Mouse (Mus musculus) liver, embryonic 11.5 days (tissue): ENCODE data around the gene Tmem236. TPM values are rescaled to one million over a fixed set of nuclear protein-coding genes. Genes with fewer than 3 reads are reported as not detected.

ENCODE experiments used
- ATAC-seq: fragments of 200-750 bp; cut with Nextera tagmentation; replicated peaks from 2 replicates; pipeline ENCODE4 v1.8.0; 2017; ENCODE audit warnings: moderate number of reproducible peaks, mild to moderate bottlenecking, moderate TSS enrichment, moderate library complexity; ENCODE audit not compliant: low FRiP score
- DNase-seq: peaks from one replicate; pipeline ENCODE4 v3.0.0-alpha.2; 2017; ENCODE audit warnings: low spot score
- H3K27ac ChIP-seq: fragments of 300-500 bp; sonication (generic); 2 replicates; pipeline ENCODE4 v1.5.1; 2014; ENCODE audit warnings: mild to moderate bottlenecking, low read depth, low read length, control low read depth
- H3K27me3 ChIP-seq: fragments of 300-500 bp; sonication (generic); replicated peaks from 2 replicates; pipeline ENCODE4 v1.6.1; 2014; ENCODE audit warnings: low read length, mixed read lengths; ENCODE audit not compliant: control insufficient read depth, insufficient read depth
- H3K36me3 ChIP-seq: fragments of 300-500 bp; sonication (generic); 2 replicates; pipeline ENCODE4 v1.6.1; 2014; ENCODE audit warnings: mild to moderate bottlenecking, low read length, moderate library complexity, mixed read lengths; ENCODE audit not compliant: control insufficient read depth, insufficient read depth
- H3K4me1 ChIP-seq: fragments of 300-500 bp; sonication (generic); replicated peaks from 2 replicates; pipeline ENCODE4 v1.6.1; 2014; ENCODE audit warnings: low read length, mixed read lengths; ENCODE audit not compliant: control insufficient read depth, insufficient read depth
- H3K4me2 ChIP-seq: fragments of 300-500 bp; sonication (generic); 2 replicates; pipeline ENCODE4 v1.6.1; 2014; ENCODE audit warnings: mild to moderate bottlenecking, control low read depth, moderate library complexity
- H3K4me3 ChIP-seq: fragments of 300-500 bp; sonication (generic); 2 replicates; pipeline ENCODE4 v1.5.1; 2014; ENCODE audit warnings: low read depth, low read length, control low read depth
- H3K9ac ChIP-seq: fragments of 300-500 bp; sonication (generic); 2 replicates; pipeline ENCODE4 v1.6.1; 2014; ENCODE audit warnings: low read depth, low read length, control low read depth
- H3K9me3 ChIP-seq: fragments of 300-500 bp; sonication (generic); 2 replicates; pipeline ENCODE4 v1.6.1; 2016; ENCODE audit warnings: low read length, inconsistent platforms, mixed read lengths; ENCODE audit not compliant: control insufficient read depth
- WGBS: fragments of 180-500 bp; shearing (Covaris S2); extraction: QIAGEN DNeasy Blood & Tissue Kit; methylation state at CpG from one replicate; pipeline ENCODE4 v1.1.7; 2014; 5-methylcytosine and 5-hydroxymethylcytosine counted together
- polyA plus RNA-seq: library from polyadenylated mRNA; unstranded; fragments of >200 nt; fragmentation: Nextera tagmentation; extraction: Ambion mirVana; gene quantifications from 2 replicates; pipeline ENCODE4 v1.2.1, GENCODE M21; 2014

Tmem236 gene
- polyA plus RNA-seq, 1 experiment from 2014 or later: not detected

- 38% methylated on average over 3 of the region's 3 CpGs for WGBS
- Histone ChIP-seq H3K9me3 (no peaks in the 10 kb centered on the region), H3K4me3 (peak within 1 kb of the TSS; percentile 21), H3K9ac (no peak within 1 kb of the TSS), H3K4me1 (no peaks in the 10 kb centered on the region), H3K27me3 (no peaks in the 10 kb centered on the region), H3K4me2 (no peak within 1 kb of the TSS), H3K27ac (no peak within 1 kb of the TSS), H3K36me3 (no peaks in the 10 kb centered on the region)
- DNase-seq (no peak), ATAC-seq (no peak)
Measured at GRCm38 (mm10) chr2:14229149-14229548, 54.8 kb downstream of the Tmem236 start, which contains the start of gene Mrc1. TSS of gene Mrc1 (plus strand) at chr2:14229392.

- peak overlapping the region; percentile 21 for H3K4me3 ChIP-seq
- no peak overlapping the region for H3K9ac ChIP-seq
- ATAC-seq (no peak), DNase-seq (no peak)
- H3K36me3 ChIP-seq: no peaks in the 10 kb centered on the region
- H3K4me1 ChIP-seq: no peaks in the 10 kb centered on the region
- H3K27ac ChIP-seq: no peak overlapping the region
- 72% methylated on average over 14 of the region's 14 CpGs for WGBS
- no peak overlapping the region for H3K4me2 ChIP-seq
- H3K9me3 ChIP-seq: no peaks in the 10 kb centered on the region
- no peaks in the 10 kb centered on the region for H3K27me3 ChIP-seq
Measured at GRCm38 (mm10) chr2:14229979-14230378, 55.7 kb downstream of the Tmem236 start.

GRCm38 (mm10) chr2:14232897-14233296, 58.6 kb downstream of the Tmem236 start:
- Histone ChIP-seq H3K9me3 (no peaks in the 10 kb centered on the region), H3K9ac (no peak overlapping the region), H3K36me3 (no peaks in the 10 kb centered on the region), H3K27ac (no peak overlapping the region), H3K4me3 (no peak overlapping the region), H3K4me1 (no peaks in the 10 kb centered on the region; the same call in 1 of the 2 replicates), H3K27me3 (no peaks in the 10 kb centered on the region), H3K4me2 (no peak overlapping the region)
- DNase-seq: no peak
- ATAC-seq: peak; percentile 20; the same call in 1 of the 2 replicates
- WGBS: 73% methylated on average over 1 of the region's 1 CpGs

- Histone ChIP-seq H3K9me3 (no peaks in the 10 kb centered on the region), H3K4me2 (no peak overlapping the region), H3K36me3 (no peaks in the 10 kb centered on the region), H3K9ac (no peak overlapping the region), H3K4me3 (no peak overlapping the region), H3K4me1 (no peaks in the 10 kb centered on the region; the same call in 1 of the 2 replicates), H3K27ac (no peak overlapping the region), H3K27me3 (no peaks in the 10 kb centered on the region)
- no peak for ATAC-seq
- WGBS: 66% methylated on average over 2 of the region's 2 CpGs
- no peak for DNase-seq
Measured at GRCm38 (mm10) chr2:14233983-14234382, 59.7 kb downstream of the Tmem236 start.

- no peak overlapping the region for H3K4me2 ChIP-seq
- no peaks in the 10 kb centered on the region for H3K9me3 ChIP-seq
- H3K36me3 ChIP-seq: no peaks in the 10 kb centered on the region
- H3K27ac ChIP-seq: no peak overlapping the region
- H3K4me3 ChIP-seq: no peak overlapping the region
- no peaks in the 10 kb centered on the region for H3K27me3 ChIP-seq
- 44% methylated on average over 5 of the region's 5 CpGs for WGBS
- no peak for DNase-seq
- ATAC-seq: no peak
- no peak overlapping the region for H3K9ac ChIP-seq
- H3K4me1 ChIP-seq: no peaks in the 10 kb centered on the region; the same call in 1 of the 2 replicates
Measured at GRCm38 (mm10) chr2:14235319-14235718, 61.0 kb downstream of the Tmem236 start.

GRCm38 (mm10) chr2:14236920-14237319, 62.6 kb downstream of the Tmem236 start:
- H3K27me3 ChIP-seq: no peaks in the 10 kb centered on the region
- ATAC-seq: no peak
- no peak overlapping the region for H3K9ac ChIP-seq
- no peak overlapping the region for H3K4me3 ChIP-seq
- 83% methylated on average over 4 of the region's 4 CpGs for WGBS
- no peak for DNase-seq
- no peaks in the 10 kb centered on the region for H3K36me3 ChIP-seq
- no peaks in the 10 kb centered on the region; the same call in 1 of the 2 replicates for H3K4me1 ChIP-seq
- H3K27ac ChIP-seq: no peak overlapping the region
- no peak overlapping the region for H3K4me2 ChIP-seq
- no peaks in the 10 kb centered on the region for H3K9me3 ChIP-seq

- no peak overlapping the region for H3K27ac ChIP-seq
- H3K4me2 ChIP-seq: no peak overlapping the region
- H3K9me3 ChIP-seq: no peaks in the 10 kb centered on the region
- H3K4me1 ChIP-seq: no peaks in the 10 kb centered on the region; the same call in 1 of the 2 replicates
- H3K4me3 ChIP-seq: no peak overlapping the region
- DNase-seq (no peak), ATAC-seq (no peak)
- no peaks in the 10 kb centered on the region for H3K36me3 ChIP-seq
- H3K27me3 ChIP-seq: no peaks in the 10 kb centered on the region
- H3K9ac ChIP-seq: no peak overlapping the region
- 76% methylated on average over 4 of the region's 4 CpGs for WGBS
Measured at GRCm38 (mm10) chr2:14237723-14238122, 63.4 kb downstream of the Tmem236 start.

GRCm38 (mm10) chr2:14239151-14239550, 64.8 kb downstream of the Tmem236 start:
- Histone ChIP-seq H3K27me3 (no peaks in the 10 kb centered on the region), H3K9me3 (no peaks in the 10 kb centered on the region), H3K27ac (no peak overlapping the region), H3K4me1 (no peaks in the 10 kb centered on the region; the same call in 1 of the 2 replicates), H3K4me2 (no peak overlapping the region), H3K9ac (no peak overlapping the region), H3K36me3 (no peaks in the 10 kb centered on the region), H3K4me3 (no peak overlapping the region)
- 50% methylated on average over 5 of the region's 5 CpGs for WGBS
- DNase-seq (no peak), ATAC-seq (no peak)

- H3K9me3 ChIP-seq: no peaks in the 10 kb centered on the region
- no peaks in the 10 kb centered on the region for H3K36me3 ChIP-seq
- ATAC-seq (no peak), DNase-seq (no peak)
- H3K4me3 ChIP-seq: no peak overlapping the region
- no peaks in the 10 kb centered on the region for H3K4me1 ChIP-seq
- H3K9ac ChIP-seq: no peak overlapping the region
- no peak overlapping the region for H3K4me2 ChIP-seq
- H3K27ac ChIP-seq: no peak overlapping the region
- H3K27me3 ChIP-seq: no peaks in the 10 kb centered on the region
- WGBS: 94% methylated on average over 5 of the region's 5 CpGs
Measured at GRCm38 (mm10) chr2:14244157-14244556, 69.8 kb downstream of the Tmem236 start.
